Mouse (Mus musculus) adrenal gland, adult 8-10 months (tissue): ENCODE data around the gene Hoxa3. TPM values are rescaled to one million over a fixed set of nuclear protein-coding genes. Genes with fewer than 3 reads are reported as not detected.

Experiments
- DNase-seq: peaks from one replicate; pipeline ENCODE4 v3.0.0; 2022
- total RNA-seq, 4 experiments: library from RNA; stranded (reverse); gene quantifications; 2 replicates each; pipeline ENCODE4 v1.2.4; 2022

Gene Hoxa3
- 1 to 10 TPM; 2.9 to 9.8 (median 6.8) TPM for total RNA-seq

GRCm38 (mm10) chr6:52213119-52213986, at the start of gene Hoxa3, which contains the start of gene Gm28308:
TSS of gene Hoxa3 (minus strand) at chr6:52213336.
TSS of gene Gm28308 (minus strand) at chr6:52213339.
- DNase-seq = no peak

GRCm38 (mm10) chr6:52262463-52263320, 49.6 kb upstream of the Hoxa3 start:
- DNase-seq = no peak

- DNase-seq = no peak
These were observed 48.8 kb upstream of the Hoxa3 start for GRCm38 (mm10) chr6:52261751-52262462.

GRCm38 (mm10) chr6:52260654-52261575, 47.8 kb upstream of the Hoxa3 start, which contains the start of gene Hoxa13:
TSS of gene Hoxa13 (minus strand) at chr6:52260880.
- DNase-seq = no peak

- no peak for DNase-seq
These were observed 46.7 kb upstream of the Hoxa3 start for GRCm38 (mm10) chr6:52259811-52260261.

GRCm38 (mm10) chr6:52259081-52259790, 46.1 kb upstream of the Hoxa3 start:
- no peak for DNase-seq

GRCm38 (mm10) chr6:52256956-52257355, 43.8 kb upstream of the Hoxa3 start:
- peak; percentile 51 for DNase-seq

GRCm38 (mm10) chr6:52253511-52254500, 40.7 kb upstream of the Hoxa3 start:
- no peak for DNase-seq

- DNase-seq = no peak
These were observed 39.7 kb upstream of the Hoxa3 start for GRCm38 (mm10) chr6:52252775-52253376.

GRCm38 (mm10) chr6:52252016-52252774, 39.1 kb upstream of the Hoxa3 start:
- no peak for DNase-seq

- no peak for DNase-seq
These were observed 38.2 kb upstream of the Hoxa3 start for GRCm38 (mm10) chr6:52251177-52251879.

GRCm38 (mm10) chr6:52249826-52250225, 36.7 kb upstream of the Hoxa3 start:
- DNase-seq = no peak

GRCm38 (mm10) chr6:52249415-52249738, 36.2 kb upstream of the Hoxa3 start:
- DNase-seq = no peak

- DNase-seq = no peak
These were observed 35.7 kb upstream of the Hoxa3 start for GRCm38 (mm10) chr6:52248638-52249414.

- no peak for DNase-seq
These were observed 34.9 kb upstream of the Hoxa3 start for GRCm38 (mm10) chr6:52247766-52248637.

GRCm38 (mm10) chr6:52246916-52247315, 33.8 kb upstream of the Hoxa3 start:
- DNase-seq = no peak
